Mouse (Mus musculus): ENCODE measurements around the gene Fgfr2.

GRCm38 (mm10) chr7:130455587-130456246, 2667.4 kb downstream of the Fgfr2 start:
- TF ChIP-seq POLR2A (IDR thresholded peaks at IDR 0.05; ENCODE audit: low read depth, low read length) (no peak), CTCF (conservative IDR thresholded peaks at IDR 0.05; ENCODE audit: insufficient read depth, insufficient read length, low read depth, low read length) (no peak)

Data from kidney, adult 2 months (tissue).